Mouse (Mus musculus) lung, adult 2 months (tissue): ENCODE measurements around the gene Mrnip. TPM values are rescaled to one million over a fixed set of nuclear protein-coding genes. Genes with fewer than 3 reads are reported as not detected.

Experiments
- DNase-seq: peaks from one replicate; pipeline ENCODE4 v3.0.0; 2022
- H3K4me1 ChIP-seq: fragments of 200-500 bp; 2 replicates; pipeline ENCODE4 v1.6.1; 2011; ENCODE audit warnings: low read length; ENCODE audit not compliant: control insufficient read depth, insufficient read depth
- H3K4me3 ChIP-seq: fragments of 200-500 bp; replicated peaks from 2 replicates; pipeline ENCODE3; 2011; ENCODE audit warnings: low read depth, mild to moderate bottlenecking, control low read depth, low read length; ENCODE audit errors: extremely low read depth
- CTCF ChIP-seq: fragments of 200-500 bp; IDR thresholded peaks from 2 replicates; pipeline ENCODE4 v1.5.1; 2011; ENCODE audit warnings: mild to moderate bottlenecking, low read length, control low read depth; ENCODE audit not compliant: insufficient read depth
- POLR2A ChIP-seq: fragments of 200-500 bp; IDR thresholded peaks from 2 replicates; pipeline ENCODE4 v1.6.1; 2011; ENCODE audit warnings: low read depth, mild to moderate bottlenecking, control low read depth, low read length, borderline replicate concordance; ENCODE audit errors: extremely low read depth
- WGBS: fragments of 180-500 bp; shearing (Covaris S2); methylation state at CpG from one replicate; pipeline ENCODE4 v1.1.7; 2018; 5-methylcytosine and 5-hydroxymethylcytosine counted together
- polyA plus RNA-seq: library from polyadenylated mRNA; depleted of rRNA; stranded (reverse); fragments of >200 nt; gene quantifications from 2 replicates; pipeline ENCODE4 v1.2.3, GENCODE M21; 2012

Mrnip gene
- polyA plus RNA-seq, 1 experiment = 4.5 TPM

DNA sequence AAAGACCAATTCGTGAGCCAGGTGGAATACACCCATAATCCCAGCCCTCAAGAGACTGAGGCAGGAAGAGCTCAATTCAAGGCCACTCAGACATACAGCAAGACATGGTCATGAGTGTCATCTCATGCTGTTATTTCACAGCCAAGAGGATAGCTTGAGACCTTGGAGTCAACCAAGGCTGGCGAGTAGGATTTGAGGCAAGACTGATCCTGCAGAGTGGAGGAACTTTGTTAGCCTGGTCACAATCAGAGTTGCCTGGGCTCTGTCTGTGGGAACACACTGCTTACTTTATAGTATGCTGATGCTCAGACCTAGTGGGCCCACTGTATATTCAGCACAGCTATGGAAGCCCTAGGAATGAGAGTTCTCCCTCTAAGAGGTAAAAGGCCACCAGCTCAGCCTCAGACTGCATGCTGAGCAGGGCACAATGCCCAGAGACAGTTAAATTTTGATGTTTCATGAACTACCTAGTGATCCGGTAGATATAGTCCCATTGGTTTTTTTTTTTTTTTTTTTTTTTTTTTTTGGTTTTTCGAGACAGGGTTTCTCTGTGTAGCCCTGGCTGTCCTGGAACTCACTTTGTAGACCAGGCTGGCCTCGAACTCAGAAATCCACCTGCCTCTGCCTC, 24.1 kb downstream of the Mrnip start:
- 85% methylated on average over 4 of the region's 5 CpGs for WGBS
- H3K4me1 ChIP-seq = no peaks in the 10 kb centered on the region
- TF ChIP-seq CTCF (no peak), POLR2A (no peak)
- DNase-seq = no peak
- H3K4me3 ChIP-seq = no peak overlapping the region

DNA sequence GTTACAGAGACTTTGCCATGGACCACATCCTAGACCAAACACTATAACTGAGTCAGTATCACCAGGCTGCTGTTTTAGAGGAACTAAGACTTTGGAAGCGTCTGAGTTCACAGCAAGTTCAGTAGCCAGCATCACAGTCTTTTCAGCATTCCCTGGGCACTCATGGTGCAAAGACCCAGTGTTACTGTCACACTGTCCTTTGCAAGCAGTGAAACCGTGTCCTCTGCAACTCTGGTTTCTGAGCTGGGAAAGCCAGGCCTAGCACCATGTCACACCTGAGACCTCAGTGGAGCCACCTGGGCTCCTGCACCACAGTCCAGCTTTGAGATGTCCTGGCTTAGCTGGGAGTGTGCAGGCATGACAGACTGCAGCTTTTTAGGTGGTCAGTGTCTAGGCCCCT, 24.7 kb downstream of the Mrnip start:
- Histone ChIP-seq H3K4me3 (no peak overlapping the region), H3K4me1 (no peaks in the 10 kb centered on the region)
- 87% methylated on average over 2 of the region's 2 CpGs for WGBS
- DNase-seq = no peak
- no peak for TF ChIP-seq CTCF
- no peak for TF ChIP-seq POLR2A

DNA sequence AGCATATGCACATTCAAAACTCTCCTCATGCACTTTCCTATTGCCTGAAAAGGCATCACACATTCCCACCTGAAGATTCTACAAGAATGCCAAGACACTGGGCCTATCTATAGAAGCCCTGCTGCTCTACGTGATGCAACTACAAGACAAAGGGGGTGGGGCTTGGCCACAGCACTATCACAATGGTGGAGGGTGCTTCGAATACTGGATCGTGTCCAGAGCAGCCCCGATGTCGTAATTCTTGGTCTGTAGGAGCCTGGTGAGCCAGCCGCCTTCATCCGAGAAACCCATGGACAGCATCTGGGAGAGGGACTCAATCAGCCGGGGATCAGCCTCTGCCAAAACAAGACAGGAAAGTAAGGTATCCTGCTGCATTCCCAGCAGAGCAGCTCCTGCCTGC, 26.4 kb downstream of the Mrnip start:
- DNase-seq = no peak
- TF ChIP-seq POLR2A = no peak
- TF ChIP-seq CTCF = no peak
- 48% methylated on average over 8 of the region's 8 CpGs for WGBS
- Histone ChIP-seq H3K4me1 (0 out of 2 replicates have a peak, but pooled peaks cover 2% of the 10 kb centered on the region), H3K4me3 (no peak overlapping the region)

DNA sequence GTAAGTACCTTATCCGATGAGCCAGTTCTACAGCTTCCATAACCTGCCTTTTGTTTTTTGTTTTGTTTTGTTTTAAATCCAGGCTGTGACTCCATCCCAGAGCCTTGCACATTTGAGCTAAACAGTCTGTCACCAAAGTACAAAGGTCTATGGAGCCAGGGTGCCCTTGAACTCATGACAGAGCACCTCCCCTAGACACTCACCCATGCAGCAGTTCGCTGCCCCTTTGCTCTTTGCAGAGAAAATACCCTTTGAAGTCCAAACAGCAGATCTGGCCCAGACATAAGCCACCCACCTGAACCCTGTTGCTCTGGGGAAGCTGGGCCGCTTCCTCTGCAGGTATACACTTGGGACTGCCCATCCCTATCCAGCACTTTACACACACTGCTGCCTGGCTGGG, 27.3 kb downstream of the Mrnip start:
- 0 out of 2 replicates have a peak, but pooled peaks cover 2% of the 10 kb centered on the region for H3K4me1 ChIP-seq
- no peak overlapping the region for H3K4me3 ChIP-seq
- TF ChIP-seq POLR2A = no peak
- no peak for TF ChIP-seq CTCF
- no peak for DNase-seq
- WGBS = 91% methylated on average over 3 of the region's 3 CpGs

DNA sequence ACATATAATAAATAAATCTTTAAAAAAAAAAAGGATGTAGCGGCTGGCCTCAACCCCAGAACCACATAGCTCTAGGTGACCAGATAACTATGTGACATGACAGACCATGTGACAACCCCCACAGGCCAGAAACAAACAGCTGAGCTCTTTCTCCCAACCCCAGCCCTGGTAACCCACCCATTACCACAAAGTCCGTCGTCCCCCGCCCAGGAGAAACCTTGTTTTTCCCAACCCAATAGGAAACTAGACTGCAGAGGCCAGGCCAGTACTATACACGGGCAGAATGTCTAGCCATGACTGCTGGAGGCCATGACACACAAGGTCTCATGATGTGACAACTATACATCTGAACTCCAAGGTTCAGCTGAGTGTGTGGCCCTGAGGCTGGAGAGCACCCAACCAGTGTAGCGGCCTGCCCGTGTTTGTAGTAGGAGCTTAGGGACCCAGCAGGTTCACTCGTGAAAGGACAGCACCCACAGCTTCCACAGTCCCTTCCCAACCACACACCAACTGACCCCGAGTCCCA, 29.1 kb downstream of the Mrnip start:
- no peak for DNase-seq
- Histone ChIP-seq H3K4me1 (peaks cover 7% of the 10 kb centered on the region), H3K4me3 (no peak overlapping the region)
- 79% methylated on average over 9 of the region's 9 CpGs for WGBS
- TF ChIP-seq POLR2A = no peak
- no peak for TF ChIP-seq CTCF

DNA sequence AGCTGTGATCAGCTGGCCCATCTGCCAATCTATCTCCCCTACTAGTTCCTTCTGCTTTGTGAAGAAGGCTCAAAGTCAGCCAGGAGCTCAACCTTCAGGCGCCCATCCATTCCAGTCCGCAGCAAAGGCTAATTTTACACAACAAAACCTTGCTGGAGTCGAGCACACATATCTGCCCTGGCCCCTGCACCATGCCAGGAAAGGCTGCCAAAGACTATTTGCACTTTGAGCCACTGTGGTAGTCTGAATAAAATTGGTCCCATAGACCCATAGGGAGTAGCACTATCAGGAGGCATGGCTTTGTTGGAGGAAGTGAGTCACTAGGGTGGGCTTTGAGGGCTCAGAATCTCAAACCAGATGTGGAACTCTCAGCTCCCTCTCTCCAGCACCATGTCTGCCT, 31.2 kb downstream of the Mrnip start:
- no peak for DNase-seq
- peaks cover 10% of the 10 kb centered on the region for H3K4me1 ChIP-seq

DNA sequence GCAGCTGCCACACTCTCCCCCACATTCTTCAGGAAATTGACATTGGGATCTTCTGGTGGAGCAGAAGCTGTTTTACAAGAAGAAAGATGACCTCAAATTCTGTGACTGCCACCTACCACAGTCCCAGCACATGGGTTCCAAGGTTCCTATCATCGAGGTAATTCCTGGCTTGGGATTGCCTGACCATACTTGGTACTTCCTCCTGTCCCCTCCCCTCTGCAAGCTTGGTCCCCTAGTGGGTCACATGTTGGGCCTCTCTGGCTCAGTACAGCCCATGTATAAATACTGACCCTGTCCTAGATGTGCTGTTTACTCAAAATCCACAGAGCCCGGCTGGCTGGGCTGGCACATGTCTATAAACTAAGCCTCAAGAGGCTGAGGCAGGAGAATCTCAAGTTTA, 31.8 kb downstream of the Mrnip start:
- DNase-seq = no peak
- WGBS = 51% methylated on average over 2 of the region's 2 CpGs
- no peak overlapping the region for H3K4me3 ChIP-seq
- TF ChIP-seq POLR2A (no peak), CTCF (no peak)
- H3K4me1 ChIP-seq = peaks cover 12% of the 10 kb centered on the region

More for the DNA sequence above, 31.2 kb downstream of the Mrnip start:
- TF ChIP-seq POLR2A = no peak
- no peak for TF ChIP-seq CTCF
- 63% methylated on average over 3 of the region's 3 CpGs for WGBS
- H3K4me3 ChIP-seq = no peak overlapping the region

DNA sequence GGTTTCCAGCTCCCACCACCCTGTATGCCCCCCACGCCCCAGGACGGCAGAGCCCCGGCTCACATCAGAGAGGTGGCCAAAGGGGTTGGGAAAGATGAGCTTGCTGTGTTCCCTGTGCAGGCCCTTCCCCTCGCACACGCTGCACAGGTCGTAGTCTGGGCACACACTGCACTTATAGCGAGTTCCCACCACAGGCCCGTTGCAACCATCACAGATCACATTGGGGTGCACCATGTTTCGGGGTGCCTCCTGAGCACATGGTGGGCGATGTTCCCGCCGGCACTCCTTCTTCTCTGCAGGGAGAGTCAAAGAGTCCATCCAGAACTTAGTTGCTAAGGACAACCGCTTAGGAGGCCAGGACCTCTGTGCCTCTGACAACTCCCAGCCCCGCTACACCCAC, 33.1 kb downstream of the Mrnip start:
- DNase-seq = no peak
- H3K4me1 ChIP-seq = peaks cover 20% of the 10 kb centered on the region
- TF ChIP-seq CTCF = no peak
- TF ChIP-seq POLR2A = no peak
- no peak overlapping the region for H3K4me3 ChIP-seq
- WGBS = 89% methylated on average over 14 of the region's 14 CpGs

DNA sequence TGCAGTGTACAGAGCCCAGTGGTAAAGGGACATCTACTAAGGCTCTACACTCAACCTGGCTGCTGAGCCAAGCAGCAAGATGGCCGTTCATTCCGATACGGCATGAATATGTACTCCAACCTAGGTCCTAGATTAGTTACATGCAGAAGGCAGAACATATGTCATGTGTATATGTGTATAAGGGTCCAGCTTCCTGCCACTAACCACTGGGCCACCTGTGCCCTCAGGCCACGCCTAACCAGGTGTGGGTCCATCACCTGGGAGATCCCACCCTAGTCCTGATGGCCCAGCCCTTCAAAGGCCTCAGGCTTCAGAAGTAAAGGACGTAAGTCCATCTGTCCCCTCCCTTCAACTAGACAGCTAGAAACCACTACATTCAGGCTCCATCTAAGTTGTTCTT, 33.8 kb downstream of the Mrnip start:
- no peak overlapping the region for H3K4me3 ChIP-seq
- peaks cover 27% of the 10 kb centered on the region for H3K4me1 ChIP-seq
- TF ChIP-seq CTCF (no peak), POLR2A (no peak)
- 89% methylated on average over 5 of the region's 5 CpGs for WGBS
- no peak for DNase-seq

DNA sequence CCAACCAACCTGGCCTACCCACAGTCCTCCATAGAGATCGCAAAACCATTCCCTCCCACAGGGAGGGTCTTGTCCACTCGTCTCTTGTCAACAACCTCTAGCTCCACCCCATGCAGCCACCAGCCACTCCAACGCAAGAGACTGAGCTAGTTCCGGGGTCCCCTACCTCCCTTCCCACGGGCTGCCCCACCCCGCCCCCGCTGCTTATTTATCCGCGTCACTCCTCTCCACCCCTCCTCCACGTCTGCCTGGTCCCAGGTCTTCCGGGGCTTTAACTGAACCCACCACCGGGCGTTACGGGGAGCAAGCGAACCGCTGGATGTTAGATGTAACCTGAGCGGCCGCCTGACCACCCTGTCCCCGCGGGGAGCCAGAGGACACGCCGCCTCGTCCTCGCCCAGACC, 35.9 kb downstream of the Mrnip start:
- peak overlapping the region; percentile 68 for H3K4me3 ChIP-seq
- WGBS = under 1% methylated on average over 24 of the region's 24 CpGs
- peaks cover 29% of the 10 kb centered on the region for H3K4me1 ChIP-seq
- peak; percentile 80 for DNase-seq
- TF ChIP-seq CTCF (no peak), POLR2A (peak; percentile 74; the same call in 1 of the 2 replicates)
